Mouse (Mus musculus): ENCODE data around the gene Fibp. TPM values are rescaled to one million over a fixed set of nuclear protein-coding genes. Genes with fewer than 3 reads are reported as not detected.
A peak's percentile ranks its signal among the peaks of the same experiment; 100 is the strongest.

Fibp gene
- polyA plus RNA-seq, 1 experiment from 2014 or later, result 66.7 TPM

DNA sequence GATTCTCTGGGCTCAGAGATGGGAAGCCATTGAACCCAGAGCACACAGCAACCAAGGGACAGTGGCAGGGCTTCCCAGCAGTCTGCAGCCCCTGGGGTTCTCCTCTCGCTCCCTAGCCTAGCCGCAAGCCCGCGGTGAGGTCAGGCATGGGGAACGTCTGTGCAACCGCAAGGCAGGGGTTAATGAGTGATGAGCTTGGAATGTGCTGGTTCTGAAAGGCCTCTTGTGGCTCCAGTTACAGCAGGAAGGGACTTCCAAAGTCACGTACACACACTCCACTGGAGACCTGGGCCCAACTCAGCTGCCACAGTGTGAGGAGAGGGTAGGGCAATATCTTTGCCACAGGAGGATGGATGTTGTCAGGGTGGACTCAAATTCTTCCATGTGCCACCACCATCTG is 15.5 kb upstream of the Fibp start:
- H3K9ac ChIP-seq (ENCODE audit: low read depth, low read length), result no peak overlapping the region
- H3K27me3 ChIP-seq (replicated peaks; ENCODE audit: control insufficient read depth, insufficient read depth, low read length), result peaks cover 33% of the 10 kb centered on the region
- H3K36me3 ChIP-seq (ENCODE audit: control insufficient read depth, insufficient read depth, low read length), result no peaks in the 10 kb centered on the region
- peaks cover 15% of the 10 kb centered on the region for H3K4me1 ChIP-seq (replicated peaks; ENCODE audit: control insufficient read depth, insufficient read depth, low read length)
- peaks cover 5% of the 10 kb centered on the region; the same call in 1 of the 2 replicates for H3K9me3 ChIP-seq (ENCODE audit: control insufficient read depth, low read length)
- ATAC-seq (replicated peaks; ENCODE audit: low FRiP score), result no peak
- no peak overlapping the region for H3K4me2 ChIP-seq
- no peak overlapping the region for H3K4me3 ChIP-seq (ENCODE audit: low read depth, low read length)
- H3K27ac ChIP-seq (ENCODE audit: low read depth, low read length), result no peak overlapping the region
- DNase-seq (ENCODE audit: low spot score), result no peak
- WGBS, result 27% methylated on average over 7 of the region's 7 CpGs

- no peak overlapping the region for H3K4me2 ChIP-seq
- H3K36me3 ChIP-seq (ENCODE audit: control insufficient read depth, insufficient read depth, low read length), result no peaks in the 10 kb centered on the region
- H3K9ac ChIP-seq (ENCODE audit: low read depth, low read length), result no peak overlapping the region
- no peak overlapping the region for H3K27ac ChIP-seq (ENCODE audit: low read depth, low read length)
- H3K27me3 ChIP-seq (replicated peaks; ENCODE audit: control insufficient read depth, insufficient read depth, low read length), result peaks cover 33% of the 10 kb centered on the region
- ATAC-seq (replicated peaks; ENCODE audit: low FRiP score) (no peak), DNase-seq (ENCODE audit: low spot score) (no peak)
- H3K9me3 ChIP-seq (ENCODE audit: control insufficient read depth, low read length), result no peaks in the 10 kb centered on the region
- 85% methylated on average over 5 of the region's 5 CpGs for WGBS
- peaks cover 15% of the 10 kb centered on the region for H3K4me1 ChIP-seq (replicated peaks; ENCODE audit: control insufficient read depth, insufficient read depth, low read length)
- no peak overlapping the region for H3K4me3 ChIP-seq (ENCODE audit: low read depth, low read length)
Observed at GRCm38 (mm10) chr19:5445747-5446146, 14.7 kb upstream of the Fibp start.

DNA sequence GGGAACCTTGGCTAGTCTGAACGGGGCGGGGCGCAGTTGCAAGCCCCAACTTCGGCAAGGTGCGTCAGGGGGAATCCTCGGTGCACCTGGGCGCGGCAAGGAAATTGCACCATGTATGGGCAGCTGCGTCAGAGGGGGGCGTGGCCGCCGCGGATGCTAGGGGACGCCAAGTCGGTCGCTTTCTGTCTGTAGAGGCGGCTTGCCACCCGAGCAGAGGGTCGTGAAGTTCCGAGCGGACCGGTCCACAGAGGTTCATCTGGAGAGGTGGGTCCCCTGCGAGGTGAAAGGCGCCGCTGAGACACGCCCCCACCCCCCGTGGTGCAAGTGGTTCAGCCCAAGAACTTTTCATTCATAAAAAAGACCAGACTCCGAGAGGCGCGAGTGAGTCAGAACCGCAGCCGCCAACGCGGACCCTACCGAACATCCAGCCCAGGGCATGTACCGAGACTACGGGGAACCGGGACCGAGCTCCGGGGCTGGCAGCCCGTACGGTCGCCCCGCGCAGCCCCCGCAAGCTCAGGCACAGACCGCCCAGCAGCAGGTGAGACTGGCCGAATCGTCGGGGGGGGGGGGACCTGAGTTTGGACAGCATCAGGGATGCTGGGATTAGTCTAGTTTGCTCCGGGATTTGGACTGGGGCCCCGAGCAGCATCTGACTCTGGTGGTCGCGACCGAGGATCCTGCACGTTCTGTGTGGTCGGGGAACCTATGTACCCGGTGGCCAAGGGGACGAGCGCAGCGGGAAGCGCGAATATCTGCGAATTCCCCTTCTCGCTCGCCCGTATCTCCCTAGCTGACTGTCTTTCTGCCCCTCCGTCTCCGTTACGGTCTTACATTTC is 12.7 kb upstream of the Fibp start, which contains the start of gene Fosl1:
Gene Fosl1, plus strand, starts transcription at position 33 of the 839 bp plus-strand sequence.
- peak; percentile 75 for DNase-seq (ENCODE audit: low spot score)
- peaks cover 15% of the 10 kb centered on the region for H3K4me1 ChIP-seq (replicated peaks; ENCODE audit: control insufficient read depth, insufficient read depth, low read length)
- ATAC-seq (replicated peaks; ENCODE audit: low FRiP score), result peak; percentile 66
- H3K27ac ChIP-seq (ENCODE audit: low read depth, low read length), result no peak within 1 kb of the TSS; the same call in 1 of the 2 replicates
- H3K36me3 ChIP-seq (ENCODE audit: control insufficient read depth, insufficient read depth, low read length), result no peaks in the 10 kb centered on the region
- WGBS, result under 1% methylated on average over 70 of the region's 70 CpGs
- peak within 1 kb of the TSS; percentile 99 for H3K4me2 ChIP-seq
- peak within 1 kb of the TSS; percentile 46 for H3K9ac ChIP-seq (ENCODE audit: low read depth, low read length)
- peaks cover 33% of the 10 kb centered on the region for H3K27me3 ChIP-seq (replicated peaks; ENCODE audit: control insufficient read depth, insufficient read depth, low read length)
- H3K9me3 ChIP-seq (ENCODE audit: control insufficient read depth, low read length), result no peaks in the 10 kb centered on the region
- H3K4me3 ChIP-seq (ENCODE audit: low read depth, low read length), result peak within 1 kb of the TSS; percentile 64

- Histone ChIP-seq H3K4me1 (replicated peaks; ENCODE audit: control insufficient read depth, insufficient read depth, low read length) (peaks cover 15% of the 10 kb centered on the region), H3K9me3 (ENCODE audit: control insufficient read depth, low read length) (no peaks in the 10 kb centered on the region), H3K36me3 (ENCODE audit: control insufficient read depth, insufficient read depth, low read length) (no peaks in the 10 kb centered on the region), H3K4me3 (ENCODE audit: low read depth, low read length) (peak overlapping the region; percentile 64), H3K4me2 (peak overlapping the region; percentile 99), H3K27me3 (replicated peaks; ENCODE audit: control insufficient read depth, insufficient read depth, low read length) (peaks cover 33% of the 10 kb centered on the region), H3K9ac (ENCODE audit: low read depth, low read length) (peak overlapping the region; percentile 46; the same call in 1 of the 2 replicates), H3K27ac (ENCODE audit: low read depth, low read length) (no peak overlapping the region)
- peak; percentile 64 for DNase-seq (ENCODE audit: low spot score)
- ATAC-seq (replicated peaks; ENCODE audit: low FRiP score), result peak; percentile 60
- 6% methylated on average over 36 of the region's 36 CpGs for WGBS
Observed at GRCm38 (mm10) chr19:5448354-5449150, 11.9 kb upstream of the Fibp start.

DNA sequence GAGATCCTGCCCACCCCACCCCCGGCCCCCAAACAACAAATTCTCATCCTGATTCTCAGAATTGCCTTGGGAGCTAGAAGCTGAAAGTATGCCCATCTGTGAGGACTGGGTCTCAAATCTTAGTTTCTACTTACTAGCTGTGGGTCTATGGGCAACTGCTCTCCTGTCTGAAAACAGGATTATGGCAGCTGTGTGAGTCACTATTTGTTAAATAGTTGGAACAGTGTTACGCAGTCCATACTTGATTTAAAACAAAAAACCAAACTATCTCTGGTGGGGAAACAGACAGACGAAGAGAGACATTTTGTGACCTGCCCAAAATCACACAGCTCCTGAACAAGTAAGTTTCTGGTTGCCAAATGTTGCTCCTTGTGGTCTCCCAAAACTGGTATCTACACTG is 10.7 kb upstream of the Fibp start:
- Histone ChIP-seq H3K4me2 (no peak overlapping the region), H3K9me3 (ENCODE audit: control insufficient read depth, low read length) (no peaks in the 10 kb centered on the region), H3K4me1 (replicated peaks; ENCODE audit: control insufficient read depth, insufficient read depth, low read length) (peaks cover 15% of the 10 kb centered on the region), H3K4me3 (ENCODE audit: low read depth, low read length) (no peak overlapping the region), H3K27ac (ENCODE audit: low read depth, low read length) (no peak overlapping the region), H3K9ac (ENCODE audit: low read depth, low read length) (no peak overlapping the region), H3K36me3 (ENCODE audit: control insufficient read depth, insufficient read depth, low read length) (0 out of 2 replicates have a peak, but pooled peaks cover 2% of the 10 kb centered on the region), H3K27me3 (replicated peaks; ENCODE audit: control insufficient read depth, insufficient read depth, low read length) (peaks cover 30% of the 10 kb centered on the region)
- WGBS, result 78% methylated on average over 3 of the region's 3 CpGs
- no peak for DNase-seq (ENCODE audit: low spot score)
- ATAC-seq (replicated peaks; ENCODE audit: low FRiP score), result no peak

- ATAC-seq (replicated peaks; ENCODE audit: low FRiP score), result no peak
- 68% methylated on average over 6 of the region's 6 CpGs for WGBS
- Histone ChIP-seq H3K4me3 (ENCODE audit: low read depth, low read length) (no peak overlapping the region), H3K4me2 (no peak overlapping the region), H3K9me3 (ENCODE audit: control insufficient read depth, low read length) (no peaks in the 10 kb centered on the region), H3K4me1 (replicated peaks; ENCODE audit: control insufficient read depth, insufficient read depth, low read length) (peaks cover 33% of the 10 kb centered on the region), H3K27ac (ENCODE audit: low read depth, low read length) (no peak overlapping the region), H3K9ac (ENCODE audit: low read depth, low read length) (no peak overlapping the region), H3K27me3 (replicated peaks; ENCODE audit: control insufficient read depth, insufficient read depth, low read length) (peaks cover 25% of the 10 kb centered on the region), H3K36me3 (ENCODE audit: control insufficient read depth, insufficient read depth, low read length) (0 out of 2 replicates have a peak, but pooled peaks cover 2% of the 10 kb centered on the region)
- no peak for DNase-seq (ENCODE audit: low spot score)
Observed at GRCm38 (mm10) chr19:5451766-5452165, 8.6 kb upstream of the Fibp start.

- WGBS, result 78% methylated on average over 12 of the region's 12 CpGs
- Histone ChIP-seq H3K4me2 (peak overlapping the region; percentile 90), H3K4me3 (ENCODE audit: low read depth, low read length) (peak overlapping the region; percentile 87; the same call in 1 of the 2 replicates), H3K4me1 (replicated peaks; ENCODE audit: control insufficient read depth, insufficient read depth, low read length) (peaks cover 25% of the 10 kb centered on the region), H3K9ac (ENCODE audit: low read depth, low read length) (no peak overlapping the region), H3K27me3 (replicated peaks; ENCODE audit: control insufficient read depth, insufficient read depth, low read length) (no peaks in the 10 kb centered on the region), H3K36me3 (ENCODE audit: control insufficient read depth, insufficient read depth, low read length) (0 out of 2 replicates have a peak, but pooled peaks cover 2% of the 10 kb centered on the region), H3K9me3 (ENCODE audit: control insufficient read depth, low read length) (no peaks in the 10 kb centered on the region), H3K27ac (ENCODE audit: low read depth, low read length) (no peak overlapping the region)
- no peak for DNase-seq (ENCODE audit: low spot score)
- no peak for ATAC-seq (replicated peaks; ENCODE audit: low FRiP score)
Observed at GRCm38 (mm10) chr19:5455037-5455436, 5.4 kb upstream of the Fibp start.

DNA sequence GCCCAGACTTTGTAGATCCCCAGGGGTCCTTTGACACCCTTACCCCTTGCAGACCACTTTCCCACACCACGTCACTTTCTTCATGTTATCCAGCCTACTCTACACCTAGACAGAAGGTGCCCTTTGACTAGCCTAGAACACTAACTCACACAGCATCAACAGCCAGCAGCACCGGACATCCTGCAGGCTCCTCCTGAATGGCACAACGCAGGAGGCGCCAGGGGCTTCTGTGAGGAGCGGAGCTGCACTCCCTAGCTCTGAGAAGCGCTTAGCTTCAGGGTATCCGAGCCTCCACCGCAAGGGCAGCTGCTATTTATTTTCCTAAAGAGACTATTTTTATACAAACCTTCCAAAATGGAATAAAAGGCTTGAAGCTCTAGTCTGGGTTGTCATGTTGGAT is 4.8 kb upstream of the Fibp start:
- peak overlapping the region; percentile 87 for H3K4me3 ChIP-seq (ENCODE audit: low read depth, low read length)
- peak overlapping the region; percentile 23; the same call in 1 of the 2 replicates for H3K9ac ChIP-seq (ENCODE audit: low read depth, low read length)
- no peak overlapping the region for H3K27ac ChIP-seq (ENCODE audit: low read depth, low read length)
- H3K4me2 ChIP-seq, result peak overlapping the region; percentile 90
- no peaks in the 10 kb centered on the region for H3K9me3 ChIP-seq (ENCODE audit: control insufficient read depth, low read length)
- H3K27me3 ChIP-seq (replicated peaks; ENCODE audit: control insufficient read depth, insufficient read depth, low read length), result no peaks in the 10 kb centered on the region
- WGBS, result 71% methylated on average over 8 of the region's 8 CpGs
- H3K4me1 ChIP-seq (replicated peaks; ENCODE audit: control insufficient read depth, insufficient read depth, low read length), result peaks cover 25% of the 10 kb centered on the region
- DNase-seq (ENCODE audit: low spot score) (no peak), ATAC-seq (replicated peaks; ENCODE audit: low FRiP score) (no peak)
- 0 out of 2 replicates have a peak, but pooled peaks cover 2% of the 10 kb centered on the region for H3K36me3 ChIP-seq (ENCODE audit: control insufficient read depth, insufficient read depth, low read length)

Measured in liver, embryonic 11.5 days (tissue).